Mouse (Mus musculus): ENCODE measurements around the gene Atp6v0e.

DNA sequence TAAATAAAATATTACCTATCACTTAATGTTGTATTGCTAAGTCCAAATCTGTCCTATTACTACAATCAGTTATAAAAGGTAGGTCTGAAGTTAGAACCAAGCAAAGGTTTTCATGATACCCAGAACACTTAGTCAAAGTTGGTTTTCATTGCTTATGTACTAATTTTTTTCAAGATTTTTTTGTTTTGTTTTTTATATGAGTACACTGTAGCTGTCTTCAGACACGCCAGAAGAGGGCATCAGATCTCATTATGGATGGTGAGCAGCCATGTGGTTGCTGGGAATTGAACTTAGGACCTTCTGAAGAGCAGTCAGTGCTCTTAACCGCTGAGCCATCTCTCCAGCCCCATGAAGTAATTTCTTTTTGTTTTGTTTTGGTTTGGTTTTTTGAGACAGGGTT is 54.8 kb downstream of the Atp6v0e start:
- no peak for TF ChIP-seq POLR2A (IDR thresholded peaks at IDR 0.05; ENCODE audit: extremely low read depth, insufficient read depth, low read length)
- TF ChIP-seq CTCF (IDR thresholded peaks at IDR 0.05; ENCODE audit: extremely low read depth, insufficient read depth, low read length), result no peak
